Mouse (Mus musculus) lung, adult 2 months (tissue): ENCODE measurements around the gene Myg1. TPM values are rescaled to one million over a fixed set of nuclear protein-coding genes. Genes with fewer than 3 reads are reported as not detected.

Experiments
- DNase-seq: peaks from one replicate; pipeline ENCODE4 v3.0.0; 2022
- H3K4me1 ChIP-seq: fragments of 200-500 bp; 2 replicates; pipeline ENCODE4 v1.6.1; 2011; ENCODE audit warnings: low read length; ENCODE audit not compliant: control insufficient read depth, insufficient read depth
- H3K4me3 ChIP-seq: fragments of 200-500 bp; replicated peaks from 2 replicates; pipeline ENCODE3; 2011; ENCODE audit warnings: low read depth, mild to moderate bottlenecking, control low read depth, low read length; ENCODE audit errors: extremely low read depth
- CTCF ChIP-seq: fragments of 200-500 bp; IDR thresholded peaks from 2 replicates; pipeline ENCODE4 v1.5.1; 2011; ENCODE audit warnings: mild to moderate bottlenecking, low read length, control low read depth; ENCODE audit not compliant: insufficient read depth
- POLR2A ChIP-seq: fragments of 200-500 bp; IDR thresholded peaks from 2 replicates; pipeline ENCODE4 v1.6.1; 2011; ENCODE audit warnings: low read depth, mild to moderate bottlenecking, control low read depth, low read length, borderline replicate concordance; ENCODE audit errors: extremely low read depth
- WGBS: fragments of 180-500 bp; shearing (Covaris S2); methylation state at CpG from one replicate; pipeline ENCODE4 v1.1.7; 2018; 5-methylcytosine and 5-hydroxymethylcytosine counted together
- polyA plus RNA-seq: library from polyadenylated mRNA; depleted of rRNA; stranded (reverse); fragments of >200 nt; gene quantifications from 2 replicates; pipeline ENCODE4 v1.2.3, GENCODE M21; 2012

Myg1 gene
- polyA plus RNA-seq, 1 experiment = 53.8 TPM

- Histone ChIP-seq H3K4me1 (peaks cover 3% of the 10 kb centered on the region; the same call in 1 of the 2 replicates), H3K4me3 (no peak overlapping the region)
- TF ChIP-seq CTCF = no peak
- no peak for TF ChIP-seq POLR2A
- DNase-seq = no peak
- WGBS = 75% methylated on average over 16 of the region's 16 CpGs
These were observed 25.2 kb downstream of the Myg1 start for GRCm38 (mm10) chr15:102356501-102357325.

- DNase-seq = no peak
- whole genome bisulfite sequencing = 11% methylated on average over 25 of the region's 25 CpGs
- Histone ChIP-seq H3K4me3 (no peak overlapping the region), H3K4me1 (peaks cover 3% of the 10 kb centered on the region; the same call in 1 of the 2 replicates)
- TF ChIP-seq CTCF (no peak), POLR2A (no peak)
These were observed 26.6 kb downstream of the Myg1 start for GRCm38 (mm10) chr15:102358126-102358525.

GRCm38 (mm10) chr15:102358834-102359233 is 27.3 kb downstream of the Myg1 start:
- no peak for DNase-seq
- TF ChIP-seq CTCF (no peak), POLR2A (no peak)
- WGBS = 42% methylated on average over 5 of the region's 5 CpGs
- Histone ChIP-seq H3K4me1 (peaks cover 3% of the 10 kb centered on the region; the same call in 1 of the 2 replicates), H3K4me3 (no peak overlapping the region)

GRCm38 (mm10) chr15:102362648-102363047 is 31.1 kb downstream of the Myg1 start:
- 7% methylated on average over 12 of the region's 14 CpGs for WGBS
- H3K4me3 ChIP-seq = no peak overlapping the region
- no peaks in the 10 kb centered on the region for H3K4me1 ChIP-seq
- TF ChIP-seq POLR2A (no peak), CTCF (no peak)
- DNase-seq = no peak

GRCm38 (mm10) chr15:102364678-102365077 is 33.2 kb downstream of the Myg1 start:
- no peak overlapping the region for H3K4me3 ChIP-seq
- H3K4me1 ChIP-seq = no peaks in the 10 kb centered on the region
- TF ChIP-seq CTCF = no peak
- TF ChIP-seq POLR2A = no peak
- 98% methylated on average over 1 of the region's 1 CpGs for WGBS
- DNase-seq = no peak

- no peak overlapping the region for H3K4me3 ChIP-seq
- H3K4me1 ChIP-seq = no peaks in the 10 kb centered on the region
- TF ChIP-seq CTCF = no peak
- TF ChIP-seq POLR2A = no peak
- WGBS = 23% methylated on average over 7 of the region's 7 CpGs
- no peak for DNase-seq
These were observed 34.7 kb downstream of the Myg1 start for GRCm38 (mm10) chr15:102366238-102366637.

GRCm38 (mm10) chr15:102366733-102367344 is 35.3 kb downstream of the Myg1 start, which contains the start of gene Sp7:
TSS of gene Sp7 (minus strand) at chr15:102367182.
- no peak within 1 kb of the TSS for H3K4me3 ChIP-seq
- no peak for DNase-seq
- H3K4me1 ChIP-seq = no peaks in the 10 kb centered on the region
- TF ChIP-seq CTCF (no peak), POLR2A (no peak)
- WGBS = 7% methylated on average over 15 of the region's 15 CpGs

- no peak for DNase-seq
- no peak overlapping the region for H3K4me3 ChIP-seq
- no peak for TF ChIP-seq CTCF
- TF ChIP-seq POLR2A = no peak
- 18% methylated on average over 13 of the region's 13 CpGs for WGBS
- H3K4me1 ChIP-seq = no peaks in the 10 kb centered on the region
These were observed 38.5 kb downstream of the Myg1 start for GRCm38 (mm10) chr15:102369972-102370371.

- no peak overlapping the region for H3K4me3 ChIP-seq
- no peak for DNase-seq
- WGBS = 34% methylated on average over 10 of the region's 10 CpGs
- H3K4me1 ChIP-seq = no peaks in the 10 kb centered on the region
- TF ChIP-seq CTCF = no peak
- no peak for TF ChIP-seq POLR2A
These were observed 39.2 kb downstream of the Myg1 start for GRCm38 (mm10) chr15:102370727-102371126.
